Mouse (Mus musculus): ENCODE data around the gene Stk10.

Stk10 gene

GRCm38 (mm10) chr11:32568060-32568459 lies 35.0 kb downstream of the Stk10 start:
- no peak for ATAC-seq (ENCODE audit: low TSS enrichment)

GRCm38 (mm10) chr11:32568637-32569293 lies 35.7 kb downstream of the Stk10 start:
- ATAC-seq (ENCODE audit: low TSS enrichment), result no peak

GRCm38 (mm10) chr11:32571103-32571502 lies 38.0 kb downstream of the Stk10 start:
- no peak for ATAC-seq (ENCODE audit: low TSS enrichment)

GRCm38 (mm10) chr11:32573669-32574068 lies 40.6 kb downstream of the Stk10 start:
- ATAC-seq (ENCODE audit: low TSS enrichment), result peak; percentile 29; the same call in 1 of the 2 replicates

DNA sequence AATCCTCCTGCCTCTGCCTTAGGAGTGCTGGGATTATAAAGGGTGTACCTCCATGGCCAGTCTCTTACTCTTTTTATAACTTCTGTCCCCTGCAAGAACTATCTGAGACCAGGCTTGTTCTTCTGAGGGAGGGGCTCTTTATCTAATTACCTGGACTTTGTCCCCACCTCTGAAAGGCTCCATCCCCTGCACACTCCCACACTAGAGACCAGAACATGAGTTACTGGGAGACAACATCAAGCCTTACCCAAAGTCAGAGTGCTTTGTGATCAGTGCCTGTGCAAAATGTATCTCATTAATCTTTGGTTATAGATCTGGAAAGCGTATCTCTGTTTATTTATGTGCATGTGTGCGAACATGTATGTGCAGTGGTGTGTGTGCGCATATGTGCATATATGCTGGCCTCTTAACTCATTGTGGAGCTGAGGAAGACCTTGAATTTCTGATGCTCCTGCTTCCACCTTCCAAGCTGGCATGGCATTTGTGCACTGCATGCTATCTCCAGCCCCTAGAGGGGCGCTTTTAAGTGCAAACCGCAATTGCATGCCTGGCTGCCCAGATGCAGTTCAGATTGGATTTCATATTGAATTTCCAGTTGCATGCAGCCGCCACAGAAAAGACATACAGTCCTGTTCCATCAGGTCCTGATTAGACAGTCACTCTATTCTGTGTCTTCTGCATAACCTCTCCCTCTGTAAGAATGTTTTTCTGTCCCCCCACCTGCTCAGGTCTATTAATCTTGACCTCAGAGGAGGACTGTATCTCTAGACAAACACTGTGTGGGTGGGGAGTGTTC lies 43.1 kb downstream of the Stk10 start:
- ATAC-seq (ENCODE audit: low TSS enrichment), result no peak

DNA sequence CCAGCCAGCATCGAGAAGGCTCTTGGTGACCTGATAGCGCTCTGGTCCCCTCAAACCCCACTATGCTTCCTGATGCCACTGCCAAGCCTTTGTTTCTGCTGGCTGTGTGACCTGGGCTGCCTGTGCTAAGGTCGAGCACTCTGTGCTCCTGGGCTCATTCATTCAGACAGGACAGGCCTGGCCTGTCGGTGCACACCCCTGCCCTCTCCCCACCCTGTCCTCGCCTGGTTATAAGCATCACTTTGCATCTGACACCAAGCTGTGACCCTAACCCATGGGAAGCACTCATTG lies 43.6 kb downstream of the Stk10 start:
- ATAC-seq (ENCODE audit: low TSS enrichment), result no peak

GRCm38 (mm10) chr11:32580305-32580947 lies 47.3 kb downstream of the Stk10 start:
- ATAC-seq (ENCODE audit: low TSS enrichment), result 0 out of 2 replicates have a peak, but pooled peaks have one; percentile 35

DNA sequence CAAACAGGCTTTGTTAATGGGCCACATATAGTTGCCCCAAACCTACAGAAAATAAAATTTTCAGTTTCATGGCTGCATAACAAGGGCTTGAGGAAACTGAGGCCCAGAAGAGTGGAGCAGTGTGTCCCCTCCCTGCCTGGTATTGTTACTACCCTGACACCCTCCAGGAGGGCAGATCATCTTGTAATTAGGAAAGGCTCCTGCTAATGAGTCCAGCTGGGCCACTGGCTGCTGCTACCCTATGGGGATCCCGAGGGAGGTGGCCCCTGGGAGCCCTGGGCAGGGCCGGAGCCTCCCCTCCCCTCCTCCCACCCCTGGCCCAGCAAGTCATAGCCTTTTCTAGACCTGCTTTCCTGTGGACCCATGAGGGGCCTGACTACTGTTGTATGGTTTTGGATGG lies 47.9 kb downstream of the Stk10 start:
- no peak for ATAC-seq (ENCODE audit: low TSS enrichment)

GRCm38 (mm10) chr11:32582813-32583212 lies 49.7 kb downstream of the Stk10 start:
- no peak for ATAC-seq (ENCODE audit: low TSS enrichment)

- no peak for ATAC-seq (ENCODE audit: low TSS enrichment)
These were observed 52.9 kb downstream of the Stk10 start for GRCm38 (mm10) chr11:32585996-32586395.

GRCm38 (mm10) chr11:32587191-32588089 lies 54.3 kb downstream of the Stk10 start:
- ATAC-seq (ENCODE audit: low TSS enrichment), result peak; percentile 8; the same call in 1 of the 2 replicates

- peak; percentile 11; the same call in 1 of the 2 replicates for ATAC-seq (ENCODE audit: low TSS enrichment)
These were observed 55.2 kb downstream of the Stk10 start for GRCm38 (mm10) chr11:32588090-32588891.

GRCm38 (mm10) chr11:32588892-32589172 lies 55.7 kb downstream of the Stk10 start:
- ATAC-seq (ENCODE audit: low TSS enrichment), result no peak

GRCm38 (mm10) chr11:32589201-32589600 lies 56.1 kb downstream of the Stk10 start:
- no peak for ATAC-seq (ENCODE audit: low TSS enrichment)

DNA sequence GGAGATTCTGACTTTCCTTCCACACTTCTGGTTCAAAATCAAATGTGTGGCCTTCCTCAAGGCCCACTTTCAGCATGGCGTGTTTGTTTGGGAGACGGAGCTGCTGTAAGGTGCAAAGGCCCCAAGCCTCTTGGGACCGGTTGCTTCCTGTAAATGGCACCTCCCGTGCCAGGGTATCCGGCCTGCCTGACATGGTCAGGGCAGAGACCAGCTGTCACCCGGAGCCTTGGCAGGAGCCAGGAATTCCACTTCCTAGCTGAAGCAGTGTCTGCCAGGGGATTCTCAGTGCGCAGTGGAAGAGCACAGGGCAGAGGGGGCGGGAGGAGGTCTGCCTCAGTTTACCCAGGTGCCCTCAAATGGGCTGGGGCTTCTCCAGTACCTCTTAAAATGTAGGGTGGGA lies 56.7 kb downstream of the Stk10 start:
- no peak for ATAC-seq (ENCODE audit: low TSS enrichment)

GRCm38 (mm10) chr11:32590205-32590604 lies 57.1 kb downstream of the Stk10 start:
- ATAC-seq (ENCODE audit: low TSS enrichment), result no peak

DNA sequence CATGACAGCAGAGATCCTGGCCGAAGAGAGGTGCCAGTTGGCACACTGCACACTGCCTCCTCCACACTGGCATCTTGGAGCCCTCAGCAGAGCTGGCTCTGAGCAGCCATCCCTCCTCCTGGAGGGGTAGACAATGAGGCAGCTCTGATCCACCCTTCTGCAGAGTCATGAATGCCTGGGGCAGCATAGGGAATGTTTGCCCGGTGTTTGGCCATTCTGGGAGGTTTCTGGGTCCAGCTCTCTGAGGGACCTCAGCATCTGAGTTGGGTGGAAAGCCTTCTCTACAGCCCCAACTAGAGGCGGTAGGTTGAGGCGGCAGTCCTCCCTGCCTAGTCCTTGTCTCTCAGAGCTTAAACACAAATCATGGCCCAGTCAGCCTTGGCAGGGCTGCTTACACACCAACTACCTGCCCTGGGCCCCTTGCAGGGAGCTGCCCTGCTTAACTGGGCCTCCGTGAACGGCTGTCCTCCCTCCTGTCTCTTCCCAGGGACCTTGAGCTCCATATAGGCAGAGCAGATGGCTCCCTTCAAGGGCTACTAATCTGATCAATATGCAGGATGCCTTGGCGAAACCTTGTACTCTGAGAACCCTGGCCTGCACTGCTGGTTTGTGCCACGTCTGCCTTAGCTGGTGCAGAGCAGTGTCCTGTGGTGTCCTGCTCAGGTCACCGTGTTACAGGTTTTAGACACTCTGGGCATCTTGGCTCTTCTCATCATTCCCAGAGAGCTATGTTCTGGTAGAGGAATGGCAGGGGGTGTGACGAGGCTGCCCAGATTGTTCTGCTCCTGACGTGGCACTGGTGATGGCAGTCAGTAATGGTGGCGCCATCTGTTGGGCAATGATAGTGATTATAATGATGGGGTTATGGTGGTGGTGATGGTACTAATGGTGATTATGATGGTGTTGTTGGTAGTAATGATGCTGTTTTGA lies 59.1 kb downstream of the Stk10 start:
- peak; percentile 82 for ATAC-seq (ENCODE audit: low TSS enrichment)

GRCm38 (mm10) chr11:32593081-32593480 lies 60.0 kb downstream of the Stk10 start:
- no peak for ATAC-seq (ENCODE audit: low TSS enrichment)

DNA sequence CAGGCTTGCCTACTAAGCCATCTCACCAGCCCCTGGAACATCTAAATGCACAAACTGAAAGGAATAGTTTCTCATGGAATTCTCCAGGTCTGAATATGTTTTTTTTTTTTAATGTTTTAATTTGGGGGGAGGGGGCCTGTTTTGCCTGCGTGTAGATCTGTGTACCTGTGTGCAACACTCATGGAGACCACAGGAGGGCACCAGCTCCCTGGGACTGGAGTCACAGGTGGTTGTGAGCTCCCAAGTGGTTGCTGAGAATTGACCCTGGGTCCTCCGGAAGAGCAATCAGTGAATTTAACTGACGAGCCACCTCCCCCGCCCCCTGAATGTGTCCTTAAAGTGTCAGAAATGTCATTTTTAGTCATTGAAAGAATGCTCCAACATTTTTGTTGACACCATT lies 61.0 kb downstream of the Stk10 start:
- ATAC-seq (ENCODE audit: low TSS enrichment), result no peak

DNA sequence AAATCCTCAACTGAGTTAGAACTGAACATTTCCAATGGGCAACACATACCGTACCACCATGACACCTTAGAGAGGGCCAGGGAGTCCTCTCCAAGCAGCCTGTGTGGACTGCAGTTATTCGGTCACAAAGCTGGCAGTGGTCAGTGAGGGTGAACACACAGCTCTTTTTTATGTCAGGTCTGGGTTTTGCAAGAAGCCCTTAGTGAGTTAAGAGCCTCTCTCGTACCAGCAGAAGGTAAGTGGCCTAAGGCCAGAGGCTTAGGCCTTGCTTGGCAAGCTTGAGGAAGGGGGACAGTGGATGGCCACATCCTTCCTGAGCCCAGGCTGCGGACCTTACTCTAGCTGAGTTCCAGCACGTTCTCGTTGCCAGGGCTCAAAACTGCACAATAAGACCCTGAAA lies 67.3 kb downstream of the Stk10 start:
- ATAC-seq (ENCODE audit: low TSS enrichment), result no peak

All from frontal cortex, adult (tissue).